Mouse (Mus musculus) embryonic fibroblast, embryonic 13.5 days (primary cell): Measurements from ENCODE around the gene Gusb. TPM values are rescaled to one million over a fixed set of nuclear protein-coding genes. Genes with fewer than 3 reads are reported as not detected.
A peak's percentile ranks its signal among the peaks of the same experiment; 100 is the strongest.

Experiments used
- H3K27ac ChIP-seq: 2 replicates; pipeline ENCODE4 v1.5.1; 2012; ENCODE audit warnings: low read length, control low read depth, inconsistent platforms; ENCODE audit not compliant: insufficient read depth
- H3K4me1 ChIP-seq: 2 replicates; pipeline ENCODE4 v1.6.1; 2011; ENCODE audit warnings: low read length; ENCODE audit not compliant: control insufficient read depth, insufficient read depth
- H3K4me3 ChIP-seq: 2 replicates; pipeline ENCODE4 v1.5.1; 2011; ENCODE audit warnings: mild to moderate bottlenecking, control low read depth, low read length; ENCODE audit not compliant: insufficient read depth
- CTCF ChIP-seq: IDR thresholded peaks from 2 replicates; pipeline ENCODE4 v1.5.1; 2011; ENCODE audit warnings: mild to moderate bottlenecking, control low read depth, low read length, moderate library complexity, borderline replicate concordance; ENCODE audit not compliant: insufficient read depth
- POLR2A ChIP-seq: IDR thresholded peaks from 2 replicates; pipeline ENCODE4 v1.6.1; 2011; ENCODE audit warnings: low read depth, mild to moderate bottlenecking, control low read depth, low read length, moderate library complexity
- polyA plus RNA-seq: library from polyadenylated mRNA; stranded (reverse); fragments of >200 nt; gene quantifications from 2 replicates; pipeline ENCODE4 v1.2.4, GENCODE M21; 2011; ENCODE audit warnings: low read depth; ENCODE audit not compliant: missing spikeins, insufficient read length

The Gusb gene
- 43.4 and 49.9 TPM in 2 replicates for polyA plus RNA-seq

GRCm38 (mm10) chr5:130002301-130003146 lies at the start of gene Gusb:
Gene Gusb (minus strand): TSS chr5:130003049.
- Histone ChIP-seq H3K4me1 (peaks cover 9% of the 10 kb centered on the region; the same call in 1 of the 2 replicates), H3K27ac (peak within 1 kb of the TSS; percentile 21), H3K4me3 (peak within 1 kb of the TSS; percentile 68)
- no peak for TF ChIP-seq CTCF
- TF ChIP-seq POLR2A: peak; percentile 95

- no peaks in the 10 kb centered on the region for H3K4me1 ChIP-seq
- TF ChIP-seq CTCF: no peak
- TF ChIP-seq POLR2A: no peak
- no peak overlapping the region for H3K27ac ChIP-seq
- no peak overlapping the region for H3K4me3 ChIP-seq
Observed at GRCm38 (mm10) chr5:130052510-130052909, 49.7 kb upstream of the Gusb start.

GRCm38 (mm10) chr5:130051073-130051860 lies 48.4 kb upstream of the Gusb start:
- TF ChIP-seq CTCF: no peak

GRCm38 (mm10) chr5:130050416-130050815 lies 47.6 kb upstream of the Gusb start:
- Histone ChIP-seq H3K4me1 (no peaks in the 10 kb centered on the region), H3K27ac (no peak overlapping the region), H3K4me3 (no peak overlapping the region)
- TF ChIP-seq CTCF (no peak), POLR2A (no peak)

More at GRCm38 (mm10) chr5:130051073-130051860, 48.4 kb upstream of the Gusb start:
- H3K4me1 ChIP-seq: no peaks in the 10 kb centered on the region
- H3K4me3 ChIP-seq: no peak overlapping the region
- H3K27ac ChIP-seq: no peak overlapping the region

GRCm38 (mm10) chr5:130048786-130049520 lies 46.1 kb upstream of the Gusb start:
- TF ChIP-seq POLR2A: no peak
- no peak for TF ChIP-seq CTCF
- Histone ChIP-seq H3K4me1 (no peaks in the 10 kb centered on the region), H3K27ac (no peak overlapping the region), H3K4me3 (no peak overlapping the region)

GRCm38 (mm10) chr5:130047013-130047412 lies 44.2 kb upstream of the Gusb start:
- Histone ChIP-seq H3K4me1 (no peaks in the 10 kb centered on the region), H3K27ac (no peak overlapping the region), H3K4me3 (no peak overlapping the region)
- TF ChIP-seq POLR2A (no peak), CTCF (no peak)

- H3K4me1 ChIP-seq: no peaks in the 10 kb centered on the region
- H3K27ac ChIP-seq: no peak overlapping the region
- no peak overlapping the region for H3K4me3 ChIP-seq
- TF ChIP-seq CTCF (no peak), POLR2A (no peak)
Observed at GRCm38 (mm10) chr5:130046589-130046988, 43.7 kb upstream of the Gusb start.

GRCm38 (mm10) chr5:130046100-130046499 lies 43.3 kb upstream of the Gusb start:
- no peaks in the 10 kb centered on the region for H3K4me1 ChIP-seq
- H3K4me3 ChIP-seq: no peak overlapping the region
- H3K27ac ChIP-seq: no peak overlapping the region
- TF ChIP-seq CTCF (no peak), POLR2A (no peak)

- Histone ChIP-seq H3K4me3 (no peak overlapping the region), H3K27ac (no peak overlapping the region), H3K4me1 (no peaks in the 10 kb centered on the region)
- TF ChIP-seq POLR2A (no peak), CTCF (0 out of 2 replicates have a peak, but pooled peaks have one; percentile 16)
Observed at GRCm38 (mm10) chr5:130044201-130044695, 41.4 kb upstream of the Gusb start.

- Histone ChIP-seq H3K4me3 (no peak overlapping the region), H3K4me1 (no peaks in the 10 kb centered on the region), H3K27ac (no peak overlapping the region)
- TF ChIP-seq POLR2A: no peak
- TF ChIP-seq CTCF: no peak
Observed at GRCm38 (mm10) chr5:130043741-130044140, 40.9 kb upstream of the Gusb start.
